Mouse (Mus musculus): Measurements from ENCODE around the gene Elovl4. TPM values are rescaled to one million over a fixed set of nuclear protein-coding genes. Genes with fewer than 3 reads are reported as not detected.

Gene Elovl4
- polyA plus RNA-seq, 2 experiments from 2014 or later = 0.33 TPM; not detected in 1

Other genes starting within 250 kb of the Elovl4 start
- 1 to 10 TPM; 1.3 to 4.0 TPM for gene Ttk, start 28.4 kb upstream of the Elovl4 start, polyA plus RNA-seq (2017; shearing (Covaris generic))
- 10 to 100 TPM; 11.6 to 14.2 TPM for gene Bckdhb, start 118.9 kb upstream of the Elovl4 start, polyA plus RNA-seq (2017; shearing (Covaris generic))